Mouse (Mus musculus) cerebellum, adult 11-12 months (tissue): ENCODE measurements around the gene Gpr19.

Experiments used
- DNase-seq: peaks from one replicate; pipeline ENCODE4 v3.0.0; 2022

The Gpr19 gene

GRCm38 (mm10) chr6:134898095-134898965 is at the start of gene Gpr19:
Gpr19 (minus strand) TSS chr6:134898578.
- DNase-seq, result peak; percentile 94

GRCm38 (mm10) chr6:134947311-134948087 is 49.1 kb upstream of the Gpr19 start:
- peak; percentile 56 for DNase-seq

- no peak for DNase-seq
Observed at GRCm38 (mm10) chr6:134946858-134947257, 48.5 kb upstream of the Gpr19 start.

- no peak for DNase-seq
Observed at GRCm38 (mm10) chr6:134946054-134946453, 47.7 kb upstream of the Gpr19 start.

- DNase-seq, result no peak
Observed at GRCm38 (mm10) chr6:134943759-134944407, 45.5 kb upstream of the Gpr19 start.

- DNase-seq, result no peak
Observed at GRCm38 (mm10) chr6:134939781-134940180, 41.4 kb upstream of the Gpr19 start.

- DNase-seq, result no peak
Observed at GRCm38 (mm10) chr6:134934305-134934704, 35.9 kb upstream of the Gpr19 start.

- DNase-seq, result no peak
Observed at GRCm38 (mm10) chr6:134933207-134933558, 34.8 kb upstream of the Gpr19 start.

GRCm38 (mm10) chr6:134932486-134933206 is 34.3 kb upstream of the Gpr19 start:
- DNase-seq, result no peak

GRCm38 (mm10) chr6:134931146-134931545 is 32.8 kb upstream of the Gpr19 start:
- DNase-seq, result no peak

GRCm38 (mm10) chr6:134930383-134930782 is 32.0 kb upstream of the Gpr19 start:
- DNase-seq, result no peak

- no peak for DNase-seq
Observed at GRCm38 (mm10) chr6:134929926-134930325, 31.5 kb upstream of the Gpr19 start.

GRCm38 (mm10) chr6:134928889-134929310 is 30.5 kb upstream of the Gpr19 start:
- DNase-seq, result peak; percentile 73

GRCm38 (mm10) chr6:134928096-134928888 is 29.9 kb upstream of the Gpr19 start:
- peak; percentile 84 for DNase-seq

- DNase-seq, result peak; percentile 56
Observed at GRCm38 (mm10) chr6:134927595-134928095, 29.3 kb upstream of the Gpr19 start.

- DNase-seq, result peak; percentile 56
Observed at GRCm38 (mm10) chr6:134926803-134927594, 28.6 kb upstream of the Gpr19 start.

- no peak for DNase-seq
Observed at GRCm38 (mm10) chr6:134926338-134926705, 27.9 kb upstream of the Gpr19 start.

GRCm38 (mm10) chr6:134925673-134926337 is 27.4 kb upstream of the Gpr19 start:
- DNase-seq, result no peak

- no peak for DNase-seq
Observed at GRCm38 (mm10) chr6:134924262-134924661, 25.9 kb upstream of the Gpr19 start.

- no peak for DNase-seq
Observed at GRCm38 (mm10) chr6:134923670-134924069, 25.3 kb upstream of the Gpr19 start.
